Mouse (Mus musculus) kidney, postnatal 10 days (tissue): ENCODE measurements around the gene 4931429L15Rik.
"Not testable (repeated sequence)": the region's sequence is repeated elsewhere in the genome, so short reads cannot be mapped to it uniquely, and the experiment has no call there.

ENCODE experiments used
- DNase-seq: peaks from one replicate; pipeline ENCODE4 v3.0.0; 2021; ENCODE audit warnings: mixed read lengths

Gene 4931429L15Rik

GRCm38 (mm10) chr9:46319886-46320285 is at the start of gene 4931429L15Rik:
Gene 4931429L15Rik (minus strand): TSS chr9:46319986.
- DNase-seq = not testable (repeated sequence)

GRCm38 (mm10) chr9:46362459-46362858 is 42.7 kb upstream of the 4931429L15Rik start:
- DNase-seq = no peak

- DNase-seq = no peak
These were observed 41.8 kb upstream of the 4931429L15Rik start for GRCm38 (mm10) chr9:46361461-46362111.

- peak; percentile 69 for DNase-seq
These were observed 34.2 kb upstream of the 4931429L15Rik start for GRCm38 (mm10) chr9:46353992-46354391.

- DNase-seq = no peak
These were observed 33.5 kb upstream of the 4931429L15Rik start for GRCm38 (mm10) chr9:46353330-46353724.

GRCm38 (mm10) chr9:46352651-46353329 is 33.0 kb upstream of the 4931429L15Rik start:
- DNase-seq = no peak

- DNase-seq = no peak
These were observed 30.7 kb upstream of the 4931429L15Rik start for GRCm38 (mm10) chr9:46350451-46350981.

GRCm38 (mm10) chr9:46345887-46346665 is 26.3 kb upstream of the 4931429L15Rik start:
- no peak for DNase-seq

- peak; percentile 2 for DNase-seq
These were observed 19.4 kb upstream of the 4931429L15Rik start for GRCm38 (mm10) chr9:46339051-46339652.

- DNase-seq = peak; percentile 1
These were observed 18.6 kb upstream of the 4931429L15Rik start for GRCm38 (mm10) chr9:46338384-46338783.

GRCm38 (mm10) chr9:46337852-46338291 is 18.1 kb upstream of the 4931429L15Rik start:
- DNase-seq = no peak

- no peak for DNase-seq
These were observed 17.5 kb upstream of the 4931429L15Rik start for GRCm38 (mm10) chr9:46337331-46337730.

- DNase-seq = not testable (repeated sequence)
These were observed 16.5 kb upstream of the 4931429L15Rik start for GRCm38 (mm10) chr9:46336294-46336693.

- DNase-seq = peak; percentile 1
These were observed 15.7 kb upstream of the 4931429L15Rik start for GRCm38 (mm10) chr9:46335461-46335995.

- DNase-seq = peak; percentile 4
These were observed 14.8 kb upstream of the 4931429L15Rik start for GRCm38 (mm10) chr9:46334471-46335025.

- no peak for DNase-seq
These were observed 11.5 kb upstream of the 4931429L15Rik start for GRCm38 (mm10) chr9:46331301-46331700.

- DNase-seq = no peak
These were observed 10.8 kb upstream of the 4931429L15Rik start for GRCm38 (mm10) chr9:46330586-46330895.

GRCm38 (mm10) chr9:46329801-46330585 is 10.2 kb upstream of the 4931429L15Rik start:
- no peak for DNase-seq

- peak; percentile 45 for DNase-seq
These were observed 9.5 kb upstream of the 4931429L15Rik start for GRCm38 (mm10) chr9:46329250-46329648.

GRCm38 (mm10) chr9:46328572-46329249 is 8.9 kb upstream of the 4931429L15Rik start:
- peak; percentile 54 for DNase-seq
